Mouse (Mus musculus) urinary bladder, adult 2 months (tissue): Measurements from ENCODE around the gene Elavl1. TPM values are rescaled to one million over a fixed set of nuclear protein-coding genes. Genes with fewer than 3 reads are reported as not detected.
"Not testable (repeated sequence)": the region's sequence is repeated elsewhere in the genome, so short reads cannot be mapped to it uniquely, and the experiment has no call there.

Source experiments
- DNase-seq: peaks from one replicate; pipeline ENCODE4 v3.0.0; 2022; ENCODE audit warnings: low spot score
- polyA plus RNA-seq: library from polyadenylated mRNA; depleted of rRNA; stranded (reverse); fragments of >200 nt; gene quantifications from 2 replicates; pipeline ENCODE4 v1.2.3, GENCODE M21; 2012; rRNA removed

The Elavl1 gene
- polyA plus RNA-seq, result 61.6 and 65.9 TPM in 2 replicates

DNA sequence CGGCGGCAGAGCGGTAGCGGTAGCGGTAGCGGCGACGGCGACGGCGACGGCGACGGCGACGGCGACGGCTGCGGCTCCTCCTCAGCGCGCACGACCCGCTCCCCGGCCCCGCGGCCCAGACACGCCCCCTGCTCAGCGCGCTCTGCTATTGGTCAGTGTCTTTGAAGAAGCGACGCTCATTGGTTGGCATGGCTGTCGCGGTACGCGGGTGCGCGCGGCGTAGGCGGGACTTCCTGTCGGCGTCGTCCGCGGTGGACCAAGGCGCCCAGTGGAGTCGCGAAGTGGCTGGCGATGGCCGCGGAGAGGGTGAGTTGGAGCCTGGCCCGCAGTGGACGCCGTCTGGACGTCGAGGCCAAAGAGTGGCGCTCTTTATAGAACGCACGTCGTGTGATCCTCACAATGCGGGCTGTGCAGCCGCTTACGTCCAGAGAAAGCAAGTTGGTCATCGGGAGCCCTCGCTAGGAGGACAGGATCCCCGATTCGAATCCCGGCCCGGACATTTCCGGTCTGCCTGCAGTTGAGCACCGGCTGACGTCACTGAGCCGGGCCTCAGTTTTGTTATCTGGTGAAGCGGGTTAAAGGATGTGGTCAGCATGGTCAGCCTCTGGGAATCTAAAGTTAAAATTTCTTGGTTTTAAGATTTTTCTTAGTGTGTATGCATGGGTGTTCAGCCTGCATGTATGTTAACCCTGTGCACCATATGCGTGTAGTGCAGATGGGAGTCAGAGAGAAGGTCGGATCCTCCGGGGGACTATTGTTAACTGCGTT is at the start of gene Elavl1, which contains the start of gene Ccl25:
TSS of gene Elavl1 (minus strand) at position 431 of the 768 bp plus-strand sequence.
TSS of gene Ccl25 (plus strand) at position 228 of the 768 bp plus-strand sequence.
- peak; percentile 95 for DNase-seq

DNA sequence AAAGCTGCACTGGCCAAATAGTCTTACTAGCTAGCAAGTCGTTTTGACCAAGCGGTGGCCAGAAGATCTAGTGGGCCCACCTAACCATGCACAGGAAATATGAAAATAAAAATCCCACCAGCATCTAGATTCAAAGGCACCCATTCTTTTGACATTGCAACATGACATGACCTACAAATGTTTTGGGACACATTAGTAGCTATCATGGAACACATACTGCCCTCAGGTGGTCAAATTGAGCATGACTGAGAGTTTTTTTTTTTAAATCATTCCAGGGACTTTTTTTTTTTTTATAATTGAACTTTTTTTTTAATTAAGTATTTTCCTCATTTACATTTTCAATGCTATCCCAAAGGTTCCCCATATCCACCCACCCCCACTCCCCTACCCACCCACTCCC is 47.4 kb upstream of the Elavl1 start:
- DNase-seq, result no peak

DNA sequence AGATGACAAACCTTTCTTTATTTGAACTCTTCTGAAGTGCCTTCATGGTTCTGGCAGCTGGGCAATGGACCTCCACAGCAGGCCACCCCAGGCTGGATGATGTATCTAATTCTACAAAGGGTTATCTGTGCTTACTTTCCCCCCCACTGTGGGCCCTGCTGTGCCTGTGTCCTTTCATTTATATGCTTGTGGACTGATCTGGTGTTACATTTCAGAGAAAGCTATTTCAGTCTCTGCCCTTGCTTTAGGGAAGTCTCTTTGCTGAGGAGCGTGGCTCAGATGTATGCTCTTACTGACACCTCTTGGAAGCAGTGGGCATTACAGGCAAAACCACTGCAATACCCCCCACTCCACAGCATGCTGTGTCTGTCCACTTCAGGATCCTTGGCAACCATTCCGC is 44.9 kb upstream of the Elavl1 start:
- DNase-seq, result no peak

DNA sequence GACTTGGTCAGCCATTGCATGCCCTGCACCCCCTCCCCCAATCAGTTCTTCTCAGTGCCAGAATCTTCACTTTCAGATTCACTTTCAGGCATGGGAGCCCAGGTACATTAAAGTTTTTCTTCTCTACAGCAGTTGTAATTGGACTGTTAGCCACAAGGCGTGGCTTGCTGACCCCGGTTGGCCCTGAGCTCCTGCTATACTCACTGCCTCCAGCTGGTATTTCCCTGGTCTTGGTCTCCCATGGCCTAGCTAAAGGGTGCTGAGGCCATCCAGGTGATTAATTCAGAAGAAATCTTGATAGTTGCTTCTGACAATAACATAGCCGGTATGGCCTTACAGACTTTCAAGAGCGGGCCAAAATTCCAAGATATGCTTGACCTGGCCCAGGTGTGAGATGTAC is 43.3 kb upstream of the Elavl1 start:
- DNase-seq, result no peak

DNA sequence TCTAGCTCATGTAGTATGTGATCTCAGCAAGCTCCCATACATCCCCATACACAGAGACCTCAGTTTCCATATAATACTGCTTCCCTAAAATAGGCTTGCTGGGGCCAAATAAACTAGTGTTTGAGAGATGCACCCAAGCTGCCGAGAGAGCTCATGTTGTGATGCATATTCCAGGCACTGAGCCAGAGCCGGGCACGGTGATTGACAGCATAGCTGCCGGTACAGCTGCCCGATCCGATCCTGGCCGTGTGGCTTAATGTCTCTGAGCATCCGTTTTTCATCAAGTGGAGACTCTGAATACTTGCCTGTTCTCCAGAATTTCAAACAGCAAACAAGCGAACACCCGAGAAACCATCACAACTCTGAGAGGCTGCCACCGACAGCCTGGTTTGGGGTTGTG is 42.6 kb upstream of the Elavl1 start:
- DNase-seq, result no peak

DNA sequence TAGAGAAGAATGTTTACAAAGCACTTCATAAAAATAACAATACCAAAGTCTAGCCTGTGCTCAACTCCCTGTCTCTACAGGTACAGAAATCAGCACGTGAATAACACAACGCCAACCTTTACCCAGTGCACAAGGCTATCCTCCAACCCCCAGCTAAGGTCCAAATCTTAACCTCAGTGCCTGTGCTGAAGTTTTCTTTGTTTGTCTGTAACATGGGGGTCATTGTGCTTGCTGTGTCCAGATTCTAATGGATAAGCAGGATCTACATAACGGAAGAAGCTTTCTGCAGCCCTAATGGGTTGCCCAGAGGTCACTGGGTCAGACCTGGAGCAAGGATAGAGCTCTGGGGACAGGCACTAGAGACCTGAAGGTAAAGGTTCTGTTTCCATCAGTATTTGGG is 41.0 kb upstream of the Elavl1 start:
- DNase-seq, result no peak

DNA sequence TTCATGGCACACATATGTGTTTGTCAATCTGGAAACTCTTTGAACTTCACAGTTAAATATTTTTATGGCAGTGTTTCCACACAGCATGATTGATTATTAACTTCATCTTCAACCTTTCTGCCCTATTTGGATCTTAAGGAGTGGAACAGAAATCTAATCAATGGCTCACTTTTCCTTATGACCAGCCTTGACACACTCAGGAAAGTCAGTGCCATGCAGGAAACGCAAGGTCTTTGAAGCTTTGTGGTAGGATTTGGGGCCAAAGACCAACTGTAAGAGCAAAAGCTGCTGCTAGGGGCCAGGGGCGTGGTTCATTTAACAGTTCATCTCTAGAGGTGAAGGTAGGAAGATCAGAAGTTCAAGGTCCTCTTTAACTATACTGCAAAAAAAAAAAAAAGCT is 35.7 kb upstream of the Elavl1 start:
- no peak for DNase-seq

DNA sequence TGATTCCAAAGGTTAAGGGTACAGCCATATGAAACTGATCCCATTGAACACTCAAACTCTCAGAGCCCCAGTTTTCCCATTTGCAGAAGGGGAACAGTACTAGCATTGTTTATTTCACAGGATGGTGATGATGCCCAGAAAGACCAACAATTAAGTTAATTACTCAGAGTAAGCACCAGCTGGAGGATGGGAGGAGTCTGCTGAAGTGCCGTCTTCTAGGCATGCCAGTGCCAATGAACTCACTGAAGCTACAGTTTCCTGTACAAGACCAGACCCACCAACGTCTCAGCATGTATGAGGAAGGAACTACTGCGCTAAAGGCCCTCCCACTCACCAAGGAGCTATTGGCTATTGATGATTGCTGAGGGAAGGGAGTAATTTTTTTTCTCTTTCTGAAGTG is 34.1 kb upstream of the Elavl1 start:
- no peak for DNase-seq

DNA sequence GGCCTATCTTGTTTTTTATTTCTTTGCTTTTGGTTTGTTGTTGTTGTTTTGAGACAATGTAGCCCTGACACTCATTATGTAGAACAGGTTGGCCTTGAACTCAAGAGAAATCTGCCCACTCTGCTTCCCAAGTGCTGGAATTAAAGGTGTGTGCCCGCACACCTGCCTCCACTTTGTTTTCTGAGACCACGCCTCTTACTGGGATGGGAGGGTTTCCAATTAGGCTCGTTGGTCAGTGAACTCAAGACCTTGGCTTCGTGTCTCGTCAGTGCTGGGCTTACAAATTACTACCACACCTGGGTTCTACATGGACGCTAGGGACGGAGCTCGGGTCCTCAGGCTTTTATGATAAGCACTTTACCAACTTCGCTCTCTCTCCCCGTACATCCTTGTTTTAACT is 30.2 kb upstream of the Elavl1 start:
- no peak for DNase-seq

DNA sequence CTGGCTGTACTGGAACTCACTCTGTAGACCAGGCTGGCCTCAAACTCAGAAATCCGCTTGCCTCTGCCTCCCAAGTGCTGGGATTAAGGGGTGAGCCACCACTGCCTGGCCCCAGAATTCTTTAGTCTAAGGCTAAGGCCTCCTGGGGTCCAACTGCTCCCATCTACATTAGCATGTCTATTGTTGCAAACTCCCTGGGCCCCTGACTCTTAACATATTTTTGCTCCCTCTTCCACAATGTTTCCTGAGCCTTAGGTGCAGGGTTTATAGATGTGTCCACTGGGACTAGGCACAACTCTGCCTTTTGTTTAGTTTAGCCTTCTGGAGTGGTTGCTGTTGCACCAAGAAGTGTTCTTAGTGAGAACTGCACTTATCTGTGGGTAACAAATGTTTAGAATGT is 29.3 kb upstream of the Elavl1 start:
- DNase-seq, result no peak

DNA sequence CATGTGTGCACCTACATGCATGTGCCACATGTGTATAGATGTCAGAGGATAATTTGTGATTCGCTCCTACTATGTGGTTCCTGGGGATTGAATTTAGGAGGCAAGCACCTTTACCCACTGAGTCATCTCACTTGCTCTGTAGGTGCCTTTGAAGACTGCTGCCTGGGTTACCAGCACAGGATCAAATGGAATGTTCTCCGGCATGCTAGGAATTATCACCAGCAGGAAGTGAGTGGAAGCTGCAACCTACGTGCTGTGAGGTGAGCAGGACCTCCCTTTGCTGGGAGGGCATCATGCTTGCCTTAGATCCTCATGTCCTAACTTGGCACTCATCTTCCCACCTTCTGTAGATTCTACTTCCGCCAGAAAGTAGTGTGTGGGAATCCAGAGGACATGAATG is 28.5 kb upstream of the Elavl1 start:
- DNase-seq, result no peak

DNA sequence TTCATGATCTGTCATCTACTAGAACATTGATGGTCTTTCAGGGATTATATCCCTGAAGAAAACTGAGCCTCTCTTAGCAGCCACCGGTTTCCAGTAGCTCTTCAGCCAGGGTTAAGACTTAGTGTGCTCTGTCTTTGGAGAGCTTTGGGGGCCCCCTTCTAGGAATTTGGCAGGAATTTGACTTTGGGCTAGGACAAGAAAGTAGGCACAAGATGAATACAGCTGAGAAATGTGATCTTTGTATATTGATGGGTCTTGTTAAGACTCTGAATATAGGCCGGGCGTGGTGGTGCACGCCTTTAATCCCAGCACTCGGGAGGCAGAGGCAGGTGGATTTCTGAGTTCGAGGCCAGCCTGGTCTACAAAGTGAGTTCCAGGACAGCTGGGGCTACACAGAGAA is 27.3 kb upstream of the Elavl1 start:
- not testable (repeated sequence) for DNase-seq

DNA sequence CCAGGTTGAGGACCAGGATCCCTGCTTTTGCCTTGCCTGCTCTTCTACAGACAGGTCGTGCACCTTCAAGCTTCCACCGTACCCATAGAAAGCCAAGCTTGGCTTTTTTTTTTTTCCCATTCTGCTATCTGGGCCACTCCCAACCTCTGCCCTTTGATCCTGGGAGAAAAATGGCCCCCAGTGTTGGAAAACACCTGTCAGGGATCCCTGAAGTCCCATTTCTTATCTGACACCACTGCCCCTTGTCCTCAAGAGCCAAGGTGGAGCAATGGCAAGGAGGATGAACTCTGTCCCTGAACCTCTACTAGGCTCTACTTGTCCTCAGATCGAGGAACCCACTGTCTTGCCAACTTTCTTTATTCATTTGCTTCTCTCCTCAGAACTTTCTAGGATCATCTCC is 25.4 kb upstream of the Elavl1 start:
- DNase-seq, result no peak

DNA sequence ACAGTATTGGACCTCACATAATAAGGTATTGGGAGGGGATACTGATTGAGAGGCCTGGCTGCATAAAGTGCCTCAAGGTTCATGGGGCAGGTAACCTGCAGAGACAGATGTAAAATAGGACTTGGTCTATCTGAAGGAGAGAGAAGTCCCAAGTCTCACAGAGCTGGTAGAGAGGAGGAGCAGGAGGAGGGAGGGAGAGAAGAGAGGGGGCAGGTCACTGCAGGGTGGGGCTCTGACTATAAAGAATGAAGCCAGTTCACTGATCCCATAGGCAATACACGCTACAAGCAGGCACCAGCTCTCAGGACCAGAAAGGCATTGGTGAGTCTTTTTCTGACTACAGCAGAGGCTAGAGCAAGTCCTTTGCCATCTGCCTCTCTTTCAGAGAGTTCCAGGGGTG is 24.1 kb upstream of the Elavl1 start:
- no peak for DNase-seq

DNA sequence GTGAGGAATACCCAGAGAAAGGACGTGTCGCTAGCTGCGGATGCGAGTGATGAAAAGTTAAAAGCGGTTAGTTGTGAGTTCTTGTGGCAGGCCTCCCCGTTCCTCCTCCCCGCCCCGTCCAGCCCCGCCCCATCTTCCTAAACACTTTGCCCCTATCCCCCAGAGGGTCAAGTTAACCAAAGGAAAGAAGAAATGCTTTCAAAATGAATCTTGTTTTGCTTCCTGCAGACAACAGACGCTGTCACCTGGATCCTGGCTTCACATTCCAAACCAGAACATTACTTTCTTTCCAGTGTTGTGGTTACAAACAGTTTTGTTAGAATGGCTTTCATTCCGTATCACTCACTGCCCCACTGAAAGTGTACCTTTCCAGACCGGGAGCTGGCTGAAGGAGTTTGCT is 23.1 kb upstream of the Elavl1 start:
- DNase-seq, result no peak

DNA sequence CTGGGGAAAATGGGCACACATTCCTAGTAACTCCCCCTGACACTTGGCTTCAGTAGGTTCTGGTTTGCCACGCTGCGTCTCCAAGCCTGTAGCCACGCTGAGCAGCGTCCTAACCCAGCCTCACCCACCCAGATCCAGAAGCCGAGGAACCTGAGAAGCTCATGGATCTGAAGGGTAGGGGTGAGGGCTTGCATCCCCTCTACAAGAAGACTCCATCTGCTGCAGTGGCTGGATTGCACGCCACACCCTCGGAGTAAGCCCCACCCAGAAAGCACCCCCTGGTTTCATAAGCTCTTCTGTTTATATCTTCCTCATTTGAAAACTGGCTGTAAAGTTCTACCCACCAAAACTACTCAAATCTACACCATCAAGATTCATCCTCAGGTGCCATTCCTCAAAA is 22.4 kb upstream of the Elavl1 start:
- DNase-seq, result no peak

DNA sequence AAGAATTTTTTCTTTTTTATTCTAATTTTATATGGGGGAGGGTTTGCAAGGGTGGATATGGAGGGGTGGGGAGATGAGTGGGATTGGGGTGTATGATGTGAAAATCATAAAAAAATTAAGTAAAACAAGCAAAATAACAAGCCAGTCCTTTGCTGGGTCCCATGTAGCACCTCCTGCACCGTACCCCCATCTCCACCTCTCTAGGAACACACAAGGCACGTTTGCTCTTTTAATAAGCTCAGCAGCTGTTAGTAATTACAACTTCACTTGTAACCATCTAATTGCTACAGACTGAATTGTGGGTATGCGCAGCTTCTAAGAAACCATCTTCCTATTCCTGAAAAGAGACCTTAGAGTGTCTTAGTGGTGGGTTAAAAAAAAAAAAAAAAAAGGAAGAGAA is 15.0 kb upstream of the Elavl1 start:
- DNase-seq, result no peak

DNA sequence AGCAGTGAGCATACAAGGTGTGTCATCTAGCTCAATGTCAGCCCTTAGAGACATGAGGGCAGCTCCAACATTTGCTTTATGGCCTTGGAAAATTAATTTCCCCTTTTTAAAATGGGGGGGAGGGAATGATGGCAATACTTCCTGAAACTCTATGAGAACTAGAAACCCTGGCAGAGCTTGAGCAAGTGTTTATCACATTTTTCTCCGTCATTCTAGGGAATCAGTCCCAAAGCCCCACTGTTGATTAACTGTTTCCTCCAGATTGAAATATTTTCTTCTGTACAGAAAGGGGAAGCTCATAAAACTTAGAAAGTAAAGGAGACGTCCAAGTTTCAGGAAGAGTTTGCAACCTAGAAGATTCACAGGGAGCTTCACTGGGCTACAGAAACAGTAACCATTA is 10.5 kb upstream of the Elavl1 start:
- no peak for DNase-seq

DNA sequence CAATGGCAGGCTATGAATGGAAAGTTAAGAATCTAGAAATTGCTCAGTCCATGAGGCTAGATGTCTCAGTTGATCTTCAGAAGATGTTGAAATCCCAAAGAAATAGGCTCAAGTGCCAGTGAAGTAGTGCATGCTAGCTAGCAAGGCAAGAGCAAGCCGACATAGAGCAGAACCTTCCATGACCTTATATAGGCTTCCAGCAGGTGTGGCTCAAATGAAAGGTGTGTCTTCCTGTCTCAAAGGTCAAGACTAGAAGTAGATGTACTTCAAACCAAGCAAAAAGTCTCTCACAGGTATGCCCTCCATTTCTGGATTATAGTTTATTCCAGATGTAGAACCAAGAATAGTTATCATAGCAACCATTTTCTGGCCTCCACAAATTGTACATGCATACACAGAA is 8.8 kb upstream of the Elavl1 start:
- no peak for DNase-seq

DNA sequence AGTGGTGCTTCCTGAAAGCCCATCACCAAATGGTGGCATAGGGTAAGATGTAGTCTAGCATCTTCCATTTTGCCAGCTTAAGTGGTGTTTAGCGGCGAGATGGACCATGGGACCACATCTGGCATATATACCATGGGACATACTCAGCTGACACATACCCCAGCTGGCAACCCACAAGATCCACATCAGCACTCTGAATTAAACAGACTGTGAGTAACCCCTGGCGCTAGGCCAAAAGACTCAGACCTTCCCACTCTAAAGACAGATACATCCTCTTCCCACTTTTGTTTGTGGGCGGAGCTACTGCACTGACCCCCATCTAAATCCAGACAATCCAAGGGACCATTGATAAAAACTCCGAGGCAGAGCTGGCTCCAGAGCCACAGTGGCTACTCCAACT is 3.8 kb upstream of the Elavl1 start:
- no peak for DNase-seq

DNA sequence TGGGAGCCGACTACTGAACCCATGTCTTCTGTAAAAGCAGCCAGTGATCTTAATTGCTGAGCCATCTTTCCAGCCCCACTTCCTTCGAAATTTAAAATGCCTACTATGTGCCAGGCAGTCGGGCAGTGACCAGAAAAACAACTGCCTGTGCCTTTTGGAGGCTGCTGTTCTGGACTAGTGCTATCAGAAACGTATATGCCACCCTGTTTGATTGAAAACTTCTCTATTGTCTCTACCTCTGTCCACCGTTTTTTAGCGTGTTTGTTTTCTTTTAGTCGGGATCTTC is 481 bp upstream of the Elavl1 start:
- no peak for DNase-seq

DNA sequence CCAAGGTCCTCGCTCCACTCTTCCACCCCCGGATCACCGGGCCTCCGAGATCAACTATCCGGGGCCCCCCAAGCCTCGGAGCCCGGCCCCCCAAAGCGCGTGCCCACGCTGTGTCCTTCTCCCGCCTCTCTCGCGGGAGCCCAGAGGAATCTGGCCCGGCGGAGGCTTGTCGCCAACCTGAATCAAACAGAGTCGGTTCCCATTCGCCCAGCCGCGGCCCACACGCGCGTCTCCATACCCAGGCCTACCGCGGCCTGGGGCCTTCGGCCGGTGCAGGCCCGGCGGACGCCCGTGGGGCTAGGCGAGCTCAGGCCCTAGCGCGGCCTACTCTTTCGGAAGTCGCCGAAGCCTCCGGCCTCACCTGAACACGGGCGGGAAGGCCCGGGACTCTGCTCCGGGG is 688 bp downstream of the Elavl1 start:
- DNase-seq, result no peak

DNA sequence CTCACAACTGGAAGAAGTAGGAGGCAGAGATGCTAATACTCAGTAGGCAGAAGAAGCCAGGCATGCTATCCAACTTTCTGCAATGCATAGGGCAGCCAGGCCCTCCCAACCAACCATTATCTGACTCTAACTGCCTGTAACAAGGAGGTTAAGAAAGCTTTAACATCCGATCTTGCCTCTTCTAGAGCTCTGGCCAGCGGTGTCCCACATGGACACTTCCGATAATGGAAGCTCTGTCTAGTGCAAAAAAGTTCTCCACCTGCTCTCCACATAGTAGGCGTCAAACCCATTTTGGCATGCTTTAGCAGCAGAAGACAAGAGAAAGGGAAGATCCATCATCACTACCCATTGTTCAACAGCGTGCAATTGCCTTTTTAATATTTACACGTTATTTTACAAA is 1.3 kb downstream of the Elavl1 start:
- DNase-seq, result no peak

DNA sequence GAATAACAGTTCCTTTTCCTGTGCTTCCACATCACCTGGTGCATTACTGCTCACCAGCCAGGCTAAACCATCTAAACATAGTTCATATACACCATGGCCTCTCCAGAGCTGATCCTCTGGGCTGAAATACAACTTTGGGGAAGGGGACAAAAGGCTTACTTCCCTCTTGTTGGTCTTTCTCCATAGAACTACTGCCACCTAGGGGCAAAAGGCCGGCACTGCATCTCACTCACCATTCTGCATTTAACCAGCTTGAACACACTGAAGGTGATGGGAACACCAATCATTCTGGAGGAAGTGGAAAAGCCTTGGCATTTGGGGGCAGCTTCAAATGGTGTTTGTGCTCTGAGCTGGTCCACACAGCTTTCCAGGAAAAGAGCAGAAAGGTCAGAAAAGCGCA is 2.7 kb downstream of the Elavl1 start:
- peak; percentile 48 for DNase-seq
